Mouse (Mus musculus): ENCODE measurements around the gene Pkp2.

Gene Pkp2

GRCm38 (mm10) chr16:16261481-16261880, 48.4 kb downstream of the Pkp2 start:
- no peak for DNase-seq (ENCODE audit: low spot score)

GRCm38 (mm10) chr16:16262436-16262835, 49.3 kb downstream of the Pkp2 start:
- no peak for DNase-seq (ENCODE audit: low spot score)

GRCm38 (mm10) chr16:16272978-16273377, 59.9 kb downstream of the Pkp2 start:
- no peak for DNase-seq (ENCODE audit: low spot score)

GRCm38 (mm10) chr16:16273752-16274151, 60.6 kb downstream of the Pkp2 start:
- DNase-seq (ENCODE audit: low spot score): no peak

GRCm38 (mm10) chr16:16302369-16303137, 89.4 kb downstream of the Pkp2 start, which contains the start of gene Yars2:
Yars2 (plus strand) TSS chr16:16302965.
- peak; percentile 67 for DNase-seq (ENCODE audit: low spot score)

GRCm38 (mm10) chr16:16303138-16303827, 90.2 kb downstream of the Pkp2 start:
- DNase-seq (ENCODE audit: low spot score): no peak

- no peak for DNase-seq (ENCODE audit: low spot score)
Measured at GRCm38 (mm10) chr16:16303888-16304287, 90.8 kb downstream of the Pkp2 start.

- DNase-seq (ENCODE audit: low spot score): no peak
Measured at GRCm38 (mm10) chr16:16311319-16311718, 98.2 kb downstream of the Pkp2 start.

All from urinary bladder, postnatal 10 days (tissue).